Mouse (Mus musculus) small intestine, adult 2 months (tissue): ENCODE results near the gene Gm3417.

Experiments used
- CTCF ChIP-seq: fragments of 200-500 bp; IDR thresholded peaks from 2 replicates; pipeline ENCODE4 v1.5.1; 2012; ENCODE audit warnings: low read depth, mild to moderate bottlenecking, control low read depth, inconsistent platforms, low read length, moderate library complexity, mixed read lengths; ENCODE audit not compliant: insufficient replicate concordance, insufficient read length; ENCODE audit errors: extremely low read depth
- POLR2A ChIP-seq: fragments of 200-500 bp; IDR thresholded peaks from 2 replicates; pipeline ENCODE4 v1.6.1; 2012; ENCODE audit warnings: low read depth, mild to moderate bottlenecking, control low read depth, inconsistent platforms, low read length, moderate library complexity

- TF ChIP-seq CTCF (no peak), POLR2A (no peak)
These were observed 50.0 kb downstream of the Gm3417 start for GRCm38 (mm10) chr17:14928631-14929030.
